Mouse (Mus musculus) embryonic fibroblast, embryonic 13.5 days (primary cell): ENCODE results near the gene Ppp2r5b.

ENCODE experiments used
- CTCF ChIP-seq: IDR thresholded peaks from 2 replicates; pipeline ENCODE4 v1.5.1; 2011; ENCODE audit warnings: mild to moderate bottlenecking, control low read depth, low read length, moderate library complexity, borderline replicate concordance; ENCODE audit not compliant: insufficient read depth
- POLR2A ChIP-seq: IDR thresholded peaks from 2 replicates; pipeline ENCODE4 v1.6.1; 2011; ENCODE audit warnings: low read depth, mild to moderate bottlenecking, control low read depth, low read length, moderate library complexity

DNA sequence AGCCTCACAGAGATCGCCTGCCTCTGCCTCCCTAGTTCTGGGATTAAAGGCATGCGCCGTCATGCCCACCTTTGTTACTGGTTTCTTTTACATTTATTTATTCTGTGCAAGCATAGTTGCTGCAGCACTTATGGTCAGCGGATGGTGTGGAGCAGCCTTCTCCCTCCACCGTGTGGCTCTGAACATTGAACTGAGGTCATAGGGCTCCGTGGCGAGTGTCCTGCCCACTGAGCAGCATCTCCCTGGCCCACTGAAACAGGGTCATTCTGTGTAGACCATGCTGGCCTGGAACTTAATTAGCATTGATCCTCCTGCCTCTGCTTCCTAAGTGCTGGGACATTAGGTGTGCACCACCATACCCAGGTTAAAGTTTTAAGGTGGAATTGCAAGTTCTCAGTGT, 44.9 kb upstream of the Ppp2r5b start:
- TF ChIP-seq CTCF (no peak), POLR2A (no peak)
